Mouse (Mus musculus) ES-E14 (cell line): ENCODE data around the gene Ptafr.

Experiments used
- CHD2 ChIP-seq: IDR thresholded peaks from 2 replicates; pipeline ENCODE4 v1.6.1; 2014; ENCODE audit warnings: mild to moderate bottlenecking, low read depth, low read length, inconsistent platforms
- HCFC1 ChIP-seq: IDR thresholded peaks from 2 replicates; pipeline ENCODE4 v1.6.1; 2012; ENCODE audit warnings: low read length, inconsistent platforms, borderline replicate concordance; ENCODE audit not compliant: insufficient read depth
- MAFK ChIP-seq: IDR thresholded peaks from 2 replicates; pipeline ENCODE4 v1.6.1; 2014; ENCODE audit warnings: mild to moderate bottlenecking, low read depth, low read length, inconsistent platforms; ENCODE audit not compliant: insufficient read depth
- ZC3H11A ChIP-seq: IDR thresholded peaks from 2 replicates; pipeline ENCODE4 v1.6.1; 2012; ENCODE audit warnings: low read depth, mild to moderate bottlenecking, inconsistent platforms, low read length, borderline replicate concordance
- ZNF384 ChIP-seq: IDR thresholded peaks from 2 replicates; pipeline ENCODE4 v1.6.1; 2012; ENCODE audit warnings: low read depth, low read length, inconsistent platforms

DNA sequence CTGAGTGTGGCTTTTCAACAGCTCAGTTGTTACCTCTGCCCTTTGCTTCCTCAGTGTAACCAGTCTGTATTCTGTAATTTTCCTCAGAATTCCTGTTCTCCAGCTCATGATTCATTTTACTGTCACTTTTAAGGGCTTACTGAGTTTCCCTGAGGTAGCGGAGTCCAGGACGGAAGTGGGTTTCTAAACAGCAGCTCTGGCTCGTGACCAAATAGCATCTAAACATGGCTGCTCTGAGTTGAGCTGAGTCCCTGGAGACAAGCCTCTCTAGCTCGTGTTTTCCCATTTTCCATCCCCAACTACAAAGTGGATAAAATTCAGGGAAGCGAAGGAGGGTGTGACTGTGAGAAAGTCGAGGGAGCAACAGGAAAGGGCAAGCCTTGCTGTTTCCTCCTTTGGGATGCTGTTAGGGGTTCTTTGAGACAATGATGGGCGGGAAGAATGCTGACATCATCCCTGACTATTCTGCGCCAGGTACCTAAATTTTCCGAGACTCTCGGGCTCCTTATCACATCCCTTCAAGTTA is 55.0 kb downstream of the Ptafr start:
- TF ChIP-seq ZC3H11A (no peak), ZNF384 (no peak), HCFC1 (no peak), MAFK (no peak), CHD2 (no peak)
